ENCODE assay signal across 8 mouse cellular contexts in the genomic region with DNA sequence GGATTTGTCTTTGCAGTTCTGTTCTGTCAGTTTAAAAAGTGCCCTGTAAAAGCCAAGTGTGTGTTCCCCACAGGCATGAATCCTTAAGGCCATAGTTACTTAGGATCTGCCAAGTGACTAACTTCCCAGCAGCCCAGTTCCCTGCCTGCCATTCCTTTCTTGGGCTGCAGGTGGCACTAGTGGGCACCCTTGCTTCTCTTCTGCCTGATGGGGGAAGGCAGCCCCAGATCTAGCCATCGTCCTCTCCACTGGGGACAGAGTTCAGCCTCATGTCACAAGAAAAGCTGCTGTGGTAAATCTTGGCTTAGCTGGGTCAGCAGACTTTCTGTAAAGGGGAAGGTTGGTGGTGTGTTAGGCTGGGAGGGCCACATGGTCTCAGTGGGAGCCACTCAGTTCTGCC. TPM values are rescaled to one million over a fixed set of nuclear protein-coding genes. Genes with fewer than 3 reads are reported as not detected.
DNase-seq lines count a peak whose midpoint lies in the region; ATAC-seq and TF ChIP-seq lines count a peak whose summit lies in the region.

No protein-coding gene starts in this region.

- H3K27ac ChIP-seq in embryonic facial prominence, embryonic 14.5 days (replicated peaks; ENCODE audit: low read depth, low read length) = no peak overlapping the region
- no peak overlapping the region for H3K27ac ChIP-seq in heart, postnatal 0 days (ENCODE audit: low read depth)
- H3K27ac ChIP-seq in liver, embryonic 14.5 days = no peak overlapping the region
- no peak overlapping the region for H3K27ac ChIP-seq in olfactory bulb, adult 2 months (ENCODE audit: insufficient read depth, low read depth, low read length)

- peak; percentile 85 for DNase-seq in CD4-positive, CD25-positive, alpha-beta regulatory T cell, adult 2 months (ENCODE audit: low read depth, low spot score)
- peak; percentile 82 to 85 for DNase-seq in adrenal gland, postnatal 36 days
- peak; percentile 57 for DNase-seq in embryonic facial prominence, embryonic 14.5 days (ENCODE audit: low spot score)
- peak; percentile 45 for DNase-seq in heart, postnatal 0 days (ENCODE audit: low spot score)
- DNase-seq in kidney, postnatal 25 days = peak; percentile 80 to 81
- peak; percentile 49 to 62 (median 62) for DNase-seq in liver, embryonic 14.5 days (ENCODE audit: low read depth in 3 of 3, low spot score in 3 of 3)
- DNase-seq in thymus, adult 18-20 months = peak; percentile 40 to 59

- H3K36me3 ChIP-seq in embryonic facial prominence, embryonic 14.5 days (ENCODE audit: control insufficient read depth, insufficient read depth, low read length) = peaks cover 43% of the 10 kb centered on the region
- H3K36me3 ChIP-seq in heart, postnatal 0 days (replicated peaks; ENCODE audit: control insufficient read depth, insufficient read depth, low read length) = peaks cover 8% of the 10 kb centered on the region
- H3K36me3 ChIP-seq in liver, embryonic 14.5 days (replicated peaks; ENCODE audit: control insufficient read depth, insufficient read depth, low read depth) = no peaks in the 10 kb centered on the region

- no peaks in the 10 kb centered on the region for H3K9me3 ChIP-seq in embryonic facial prominence, embryonic 14.5 days (ENCODE audit: control insufficient read depth, low read length)
- no peaks in the 10 kb centered on the region; the same call in 1 of the 2 replicates for H3K9me3 ChIP-seq in heart, postnatal 0 days (replicated peaks; ENCODE audit: control insufficient read depth, low read length)
- no peaks in the 10 kb centered on the region for H3K9me3 ChIP-seq in liver, embryonic 14.5 days (ENCODE audit: control insufficient read depth, low read length)

- TF ChIP-seq CTCF in heart, postnatal 0 days (IDR thresholded peaks at IDR 0.05; ENCODE audit: low read depth) = peak; percentile 95
- TF ChIP-seq CTCF in liver, embryonic 14.5 days (IDR thresholded peaks at IDR 0.05; ENCODE audit: low read depth) = peak; percentile 99
- peak; percentile 91; the same call in 1 of the 2 replicates for TF ChIP-seq CTCF in olfactory bulb, adult 2 months (IDR thresholded peaks at IDR 0.05; ENCODE audit: insufficient read depth, low read depth, low read length)

- ATAC-seq in embryonic facial prominence, embryonic 14.5 days (ENCODE audit: low read depth) = peak; percentile 49; the same call in 1 of the 2 replicates
- peak; percentile 41; the same call in 1 of the 2 replicates for ATAC-seq in heart, postnatal 0 days (ENCODE audit: insufficient read depth, low read depth)
- ATAC-seq in liver, embryonic 14.5 days (ENCODE audit: insufficient read depth) = peak; percentile 40; the same call in 1 of the 2 replicates

- no peak for TF ChIP-seq EP300 in heart, postnatal 0 days (IDR thresholded peaks at IDR 0.05; ENCODE audit: low read depth)
- no peak for TF ChIP-seq EP300 in liver, embryonic 14.5 days (IDR thresholded peaks at IDR 0.05; ENCODE audit: low read depth)

- no peak overlapping the region for H3K9ac ChIP-seq in embryonic facial prominence, embryonic 14.5 days (ENCODE audit: low read depth, low read length)
- H3K9ac ChIP-seq in heart, postnatal 0 days (replicated peaks; ENCODE audit: low read depth, low read length) = no peak overlapping the region
- H3K9ac ChIP-seq in liver, embryonic 14.5 days (replicated peaks) = no peak overlapping the region

- 0% methylated on average over 1 of the region's 1 CpGs for WGBS in embryonic facial prominence, embryonic 14.5 days
- 0% methylated on average over 1 of the region's 1 CpGs for WGBS in heart, postnatal 0 days
- 4% methylated on average over 1 of the region's 1 CpGs for WGBS in liver, embryonic 14.5 days (ENCODE audit: insufficient replicate concordance)
- 0% methylated on average over 1 of the region's 1 CpGs for WGBS in olfactory bulb, adult 2 months

- H3K27me3 ChIP-seq in embryonic facial prominence, embryonic 14.5 days (replicated peaks; ENCODE audit: control insufficient read depth, insufficient read depth, low read length) = no peaks in the 10 kb centered on the region
- no peaks in the 10 kb centered on the region for H3K27me3 ChIP-seq in heart, postnatal 0 days (ENCODE audit: control insufficient read depth, insufficient read depth, low read length)
- H3K27me3 ChIP-seq in liver, embryonic 14.5 days (ENCODE audit: control insufficient read depth, insufficient read depth, low read length) = no peaks in the 10 kb centered on the region

- H3K4me2 ChIP-seq in embryonic facial prominence, embryonic 14.5 days (ENCODE audit: low read depth, low read length) = no peak overlapping the region
- H3K4me2 ChIP-seq in heart, postnatal 0 days (ENCODE audit: low read depth, low read length) = no peak overlapping the region
- no peak overlapping the region for H3K4me2 ChIP-seq in liver, embryonic 14.5 days (ENCODE audit: low read depth)

- H3K4me1 ChIP-seq in embryonic facial prominence, embryonic 14.5 days (ENCODE audit: control insufficient read depth, insufficient read depth, low read length) = no peaks in the 10 kb centered on the region
- no peaks in the 10 kb centered on the region for H3K4me1 ChIP-seq in heart, postnatal 0 days (ENCODE audit: control insufficient read depth, insufficient read depth)
- H3K4me1 ChIP-seq in liver, embryonic 14.5 days (replicated peaks; ENCODE audit: control insufficient read depth in 2 of 2, insufficient read depth in 2 of 2, low read length in 1 of 2) = peaks cover 18 to 35% of the 10 kb centered on the region in 2 experiments
- H3K4me1 ChIP-seq in olfactory bulb, adult 2 months (ENCODE audit: control insufficient read depth, insufficient read depth, low read length) = no peaks in the 10 kb centered on the region

- H3K4me3 ChIP-seq in embryonic facial prominence, embryonic 14.5 days (ENCODE audit: low read depth, low read length) = no peak overlapping the region
- H3K4me3 ChIP-seq in heart, postnatal 0 days (ENCODE audit: low read depth, low read length) = no peak overlapping the region
- no peak overlapping the region for H3K4me3 ChIP-seq in liver, embryonic 14.5 days (ENCODE audit: insufficient read depth in 1 of 2, low read depth in 2 of 2, low read length in 2 of 2)
- H3K4me3 ChIP-seq in olfactory bulb, adult 2 months (ENCODE audit: insufficient read depth, low read depth, low read length) = no peak overlapping the region

- no peak for TF ChIP-seq POLR2A in olfactory bulb, adult 2 months (IDR thresholded peaks at IDR 0.05; ENCODE audit: insufficient read depth, low read depth, low read length)

RNA-seq across cellular contexts. Expression of gene Armc9, which starts 59.6 kb away (rescaled TPM):
- 1 to 10 TPM; 9.3 to 9.6 TPM for total RNA-seq in adrenal gland, postnatal 36 days (2021)
- polyA plus RNA-seq in embryonic facial prominence, embryonic 14.5 days (2014; fragmentation: Nextera tagmentation; extraction: Ambion mirVana) = 17.4 and 21.4 TPM in 2 replicates
- 1.5 and 2.7 TPM in 2 replicates for total RNA-seq in heart, postnatal 0 days (2014; rRNA removed; ENCODE audit: low replicate concordance)
- polyA plus RNA-seq in heart, postnatal 0 days (2015; fragmentation: Nextera tagmentation; extraction: Ambion mirVana) = 5.1 and 5.9 TPM in 2 replicates
- polyA plus RNA-seq in liver, embryonic 14.5 days (2012; rRNA removed) = 4.5 and 5.5 TPM in 2 replicates
- 8.4 and 9.9 TPM in 2 replicates for polyA plus RNA-seq in liver, embryonic 14.5 days (2014; fragmentation: Nextera tagmentation; extraction: Ambion mirVana)
- not detected in 2 replicates for polyA plus RNA-seq in olfactory bulb, adult 2 months (2012; ENCODE audit: insufficient read depth, insufficient read length, low replicate concordance, missing spikeins)
